Mouse (Mus musculus): ENCODE measurements around the gene Tmem33.

Tmem33 gene

DNA sequence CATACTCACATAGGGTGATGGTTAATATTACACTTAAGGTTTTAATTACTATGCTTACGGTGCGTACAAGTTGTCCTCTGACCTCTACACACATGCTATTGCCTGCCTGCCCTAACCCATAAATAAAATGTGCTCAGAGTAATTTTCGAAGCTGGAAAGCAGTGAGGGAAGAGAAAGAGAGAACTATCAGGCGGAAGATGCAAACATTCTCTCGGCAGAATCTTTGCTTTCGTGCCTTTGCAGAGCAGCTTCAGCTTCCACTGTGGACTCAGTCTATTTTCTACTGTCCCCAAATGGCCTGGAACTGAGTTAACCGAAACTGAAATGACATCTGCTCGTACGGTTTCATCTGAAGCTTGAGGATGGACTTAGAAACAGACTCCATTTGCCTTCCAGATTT is 1.9 kb upstream of the Tmem33 start:
- DNase-seq (ENCODE audit: low read depth, low spot score) = no peak

GRCm38 (mm10) chr5:67260159-67260530 is 220 bp upstream of the Tmem33 start:
- DNase-seq (ENCODE audit: low read depth, low spot score) = no peak

- no peak for DNase-seq (ENCODE audit: low read depth, low spot score)
Measured at GRCm38 (mm10) chr5:67262964-67263363, 2.6 kb downstream of the Tmem33 start.

GRCm38 (mm10) chr5:67266106-67266505 is 5.7 kb downstream of the Tmem33 start:
- no peak for DNase-seq (ENCODE audit: low read depth, low spot score)

DNA sequence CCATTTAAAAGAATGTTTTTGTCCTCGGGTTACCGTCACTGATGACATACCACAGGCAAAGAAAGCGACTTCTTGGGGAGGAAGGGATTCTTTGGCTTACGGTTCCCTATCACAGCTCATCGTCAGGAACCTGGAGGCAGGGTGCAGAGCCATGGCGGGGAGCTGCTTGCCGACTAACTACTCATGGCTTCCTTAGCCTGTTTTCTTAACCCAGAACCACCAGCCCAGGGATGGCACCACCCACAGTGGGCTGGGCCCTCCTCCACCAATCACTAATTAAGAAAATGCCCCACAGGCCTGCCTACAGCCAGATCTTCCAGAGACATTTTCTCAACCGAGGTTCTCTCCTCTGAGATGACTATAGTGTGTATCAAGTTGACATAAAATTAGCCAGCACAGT is 8.9 kb downstream of the Tmem33 start:
- no peak for DNase-seq (ENCODE audit: low read depth, low spot score)

DNA sequence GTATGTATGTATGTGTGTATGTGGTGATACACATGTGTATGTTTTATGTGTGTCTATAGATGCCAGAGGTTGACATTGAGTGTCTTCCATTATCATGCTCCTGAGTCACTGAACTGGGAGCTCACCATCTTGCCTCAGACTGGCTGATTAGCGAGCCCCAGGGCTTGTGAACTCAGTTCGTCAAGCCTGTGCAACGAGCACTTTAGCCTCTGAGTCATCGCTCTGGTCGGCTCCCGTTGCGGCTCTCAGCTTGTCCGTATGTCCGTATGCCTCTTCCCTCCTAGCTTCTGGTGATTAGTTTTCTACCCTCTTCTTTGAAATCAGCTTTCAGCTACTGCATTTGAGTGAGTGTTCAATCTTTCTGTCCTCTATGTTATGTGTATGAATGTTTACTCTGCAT is 19.0 kb downstream of the Tmem33 start:
- no peak for DNase-seq (ENCODE audit: low read depth, low spot score)

- no peak for DNase-seq (ENCODE audit: low read depth, low spot score)
Measured at GRCm38 (mm10) chr5:67279840-67280239, 19.5 kb downstream of the Tmem33 start.

- DNase-seq (ENCODE audit: low read depth, low spot score) = no peak
Measured at GRCm38 (mm10) chr5:67280400-67280799, 20.0 kb downstream of the Tmem33 start.

- no peak for DNase-seq (ENCODE audit: low read depth, low spot score)
Measured at GRCm38 (mm10) chr5:67295029-67295428, 34.7 kb downstream of the Tmem33 start.

DNA sequence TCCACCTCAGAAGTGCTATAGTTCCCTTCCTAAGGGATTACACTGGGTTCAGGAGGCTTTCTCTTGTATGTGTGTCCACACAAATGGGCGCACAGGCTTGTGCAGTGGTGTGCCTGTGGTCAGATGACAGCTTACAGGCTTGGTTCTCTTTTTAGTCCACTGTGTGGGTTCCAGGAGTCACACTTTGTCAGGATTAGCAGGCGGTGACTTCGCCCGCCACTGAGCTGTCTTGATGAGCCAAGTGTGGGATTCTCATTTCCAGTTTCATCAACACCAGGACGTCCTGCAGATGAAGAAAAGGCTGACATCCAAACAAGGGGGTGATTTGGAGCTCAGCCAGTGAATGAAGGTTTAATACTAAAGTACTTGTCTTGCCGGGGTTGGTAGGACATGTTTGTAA is 35.3 kb downstream of the Tmem33 start:
- DNase-seq (ENCODE audit: low read depth, low spot score) = no peak

GRCm38 (mm10) chr5:67296171-67296570 is 35.8 kb downstream of the Tmem33 start:
- no peak for DNase-seq (ENCODE audit: low read depth, low spot score)

- DNase-seq (ENCODE audit: low read depth, low spot score) = no peak
Measured at GRCm38 (mm10) chr5:67297026-67297813, 36.9 kb downstream of the Tmem33 start.

DNA sequence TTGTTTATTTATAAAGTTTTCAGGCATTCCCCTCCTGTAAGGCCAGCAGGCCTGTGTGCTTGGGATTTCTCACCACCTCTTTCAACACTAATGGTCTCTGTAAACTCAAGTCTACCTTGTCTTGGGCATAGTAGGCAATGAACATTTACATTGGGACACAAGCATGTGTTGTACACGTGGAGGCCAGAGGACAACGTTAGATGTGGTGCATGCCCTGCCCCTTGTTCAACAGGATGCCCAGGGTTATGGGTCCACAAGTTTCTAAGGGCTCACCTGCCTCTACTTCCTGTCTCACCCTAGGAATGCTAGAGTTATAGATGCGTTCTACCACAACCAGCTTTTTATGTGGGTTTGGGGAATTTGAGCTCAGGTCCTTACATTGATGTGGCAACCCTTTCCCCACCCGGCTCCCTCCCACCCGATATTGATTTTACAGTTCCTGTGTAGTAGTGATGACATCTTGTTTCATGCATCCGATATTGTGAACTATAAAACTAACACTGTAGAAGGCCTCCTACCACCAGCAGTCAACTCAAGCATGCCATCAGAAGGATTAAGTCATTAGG is 39.6 kb downstream of the Tmem33 start:
- no peak for DNase-seq (ENCODE audit: low read depth, low spot score)

DNA sequence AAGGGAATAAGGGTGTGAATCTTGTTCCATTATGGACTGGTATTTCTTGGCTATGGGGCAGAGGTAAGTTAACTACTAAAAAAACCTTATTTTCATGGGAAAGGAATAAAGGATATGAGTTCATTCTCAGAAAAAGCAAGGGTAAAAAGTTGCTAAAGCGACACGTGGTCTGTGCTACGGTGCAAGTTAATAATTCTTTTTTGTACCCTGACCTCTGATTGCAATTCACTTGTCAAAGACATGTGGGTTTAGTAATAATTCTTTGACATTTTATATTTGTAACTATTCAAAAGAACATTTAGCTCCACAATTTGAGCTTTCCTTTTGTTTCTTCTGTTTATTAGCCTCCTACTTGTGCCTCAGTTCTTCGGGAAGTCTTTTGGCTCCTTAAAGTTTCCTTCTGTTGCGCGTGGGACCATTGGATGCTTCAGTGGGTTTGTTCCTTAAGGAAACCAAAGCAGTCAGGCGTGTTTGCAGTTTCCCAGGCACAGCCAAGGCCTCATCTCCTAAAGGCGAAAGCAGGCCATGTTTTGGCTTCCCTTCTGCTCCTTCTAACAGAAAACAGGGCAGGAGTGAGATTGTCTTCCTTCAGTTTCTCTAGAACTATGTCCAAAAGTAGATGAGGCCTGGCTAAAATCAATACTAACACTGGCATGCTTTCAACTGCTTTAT is 40.7 kb downstream of the Tmem33 start:
- no peak for DNase-seq (ENCODE audit: low read depth, low spot score)

GRCm38 (mm10) chr5:67301722-67302331 is 41.5 kb downstream of the Tmem33 start:
- no peak for DNase-seq (ENCODE audit: low read depth, low spot score)

GRCm38 (mm10) chr5:67303816-67304215 is 43.5 kb downstream of the Tmem33 start:
- DNase-seq (ENCODE audit: low read depth, low spot score) = no peak

DNA sequence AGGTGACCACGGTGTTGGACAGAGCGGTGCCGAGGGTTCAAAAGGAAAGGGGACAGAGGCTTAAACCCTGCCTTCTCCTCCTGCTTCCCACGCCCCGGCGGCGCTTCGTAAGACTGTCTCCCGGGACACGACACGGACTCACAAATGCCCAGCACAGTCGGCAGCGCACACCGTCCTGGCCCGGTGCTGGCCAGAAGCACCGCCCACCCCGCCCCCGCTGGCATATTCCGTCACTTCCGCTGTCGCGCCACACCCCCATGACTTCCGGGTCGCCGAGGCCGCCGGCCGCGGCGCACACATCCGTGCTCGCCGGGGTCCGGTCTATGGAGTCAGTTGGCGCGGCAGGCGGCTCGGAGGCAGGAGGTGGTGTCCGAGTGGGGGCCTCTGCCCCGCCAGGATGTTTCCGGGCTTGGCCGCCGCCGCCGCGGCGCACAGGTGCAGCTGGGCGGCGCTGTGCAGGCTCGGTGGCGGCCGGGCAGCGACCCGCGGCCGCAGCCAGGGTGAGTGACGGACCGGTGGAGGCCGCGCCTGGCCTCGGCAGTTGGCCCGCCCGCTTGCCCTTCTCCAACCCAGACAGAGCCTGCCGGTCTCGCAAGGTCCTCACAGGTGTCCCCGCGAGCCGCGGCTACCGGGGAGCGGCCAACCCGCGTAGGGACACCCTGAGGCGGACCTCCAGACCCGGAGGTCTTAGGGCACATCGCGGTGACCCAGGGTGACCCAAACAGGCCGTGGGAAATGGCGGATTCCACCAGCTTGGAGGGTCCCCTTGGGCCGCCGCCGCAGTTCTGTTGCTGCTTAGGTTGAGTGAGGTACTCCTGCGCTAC is 46.5 kb downstream of the Tmem33 start, which contains the start of gene Slc30a9:
Gene Slc30a9 (plus strand): TSS at position 258 of the 824 bp plus-strand sequence.
- peak; percentile 88 for DNase-seq (ENCODE audit: low read depth, low spot score)

- DNase-seq (ENCODE audit: low read depth, low spot score) = no peak
Measured at GRCm38 (mm10) chr5:67307659-67308222, 47.4 kb downstream of the Tmem33 start.

DNA sequence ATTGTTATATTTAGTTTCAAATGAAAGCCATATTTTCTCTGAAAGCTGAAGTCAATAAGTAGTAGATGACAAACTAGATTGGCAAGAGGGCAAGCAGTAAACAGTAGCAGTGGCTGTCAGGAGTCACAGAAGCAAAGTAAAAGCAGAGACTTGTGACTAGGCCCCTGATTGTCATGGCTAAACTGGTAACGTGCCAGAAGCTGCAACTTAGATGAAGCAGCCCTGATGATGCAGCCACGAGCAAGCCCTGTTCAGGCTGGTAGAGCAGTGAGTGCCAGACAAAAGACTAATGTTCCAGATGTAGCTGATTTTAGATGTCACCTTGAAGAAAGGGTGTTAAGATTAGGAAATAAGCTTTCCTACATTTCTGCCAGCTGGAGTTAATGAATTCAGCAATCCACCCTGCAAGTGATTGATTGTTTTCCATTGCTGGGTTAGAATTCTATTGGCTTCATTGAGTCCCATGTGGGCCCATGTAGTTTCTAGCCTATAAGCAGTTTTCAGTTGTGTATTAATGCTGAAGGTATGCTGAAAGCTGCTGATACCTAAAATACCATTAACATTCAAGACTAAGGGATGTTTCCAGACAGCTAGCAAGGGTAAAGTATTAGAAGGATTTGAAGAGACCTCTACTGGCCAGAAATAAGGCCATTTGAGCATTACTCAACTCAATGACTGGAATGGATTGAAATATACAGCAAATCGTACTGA is 51.6 kb downstream of the Tmem33 start:
- DNase-seq (ENCODE audit: low read depth, low spot score) = no peak

GRCm38 (mm10) chr5:67312522-67312851 is 52.1 kb downstream of the Tmem33 start:
- no peak for DNase-seq (ENCODE audit: low read depth, low spot score)
